Mouse (Mus musculus): ENCODE measurements around the gene Drosha. TPM values are rescaled to one million over a fixed set of nuclear protein-coding genes. Genes with fewer than 3 reads are reported as not detected.

Drosha gene
- polyA plus RNA-seq, 1 experiment from 2014 or later, result 41.8 TPM

- 88% methylated on average over 10 of the region's 10 CpGs for whole genome bisulfite sequencing
These were observed 137.6 kb downstream of the Drosha start for GRCm38 (mm10) chr15:12962179-12962578.

DNA sequence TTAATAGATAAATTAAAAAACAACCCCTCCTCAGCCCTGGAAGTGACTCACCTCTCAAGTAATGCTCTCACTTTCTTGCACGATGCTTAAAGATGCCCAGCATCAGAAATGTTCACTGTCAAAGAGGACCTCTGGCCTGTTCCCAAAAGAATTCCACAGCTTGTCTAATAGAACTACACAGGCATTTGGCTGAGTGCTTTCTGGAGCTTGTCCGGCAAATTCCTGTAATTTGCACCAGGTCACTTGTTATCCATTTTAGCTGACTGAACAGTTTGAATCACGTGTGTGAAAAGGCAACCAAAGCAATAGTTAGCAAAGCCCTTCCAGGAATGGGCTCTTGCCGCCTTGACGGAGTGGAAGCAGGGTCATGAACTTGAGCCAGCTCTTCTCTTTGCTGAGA, 140.6 kb downstream of the Drosha start:
- Histone ChIP-seq H3K9ac (replicated peaks) (no peak overlapping the region), H3K4me1 (no peaks in the 10 kb centered on the region), H3K4me3 (replicated peaks) (no peak overlapping the region), H3K27ac (replicated peaks) (no peak overlapping the region), H3K27me3 (replicated peaks) (no peaks in the 10 kb centered on the region), H3K36me3 (no peaks in the 10 kb centered on the region), H3K9me3 (replicated peaks) (no peaks in the 10 kb centered on the region), H3K4me2 (no peak overlapping the region)
- no peak for ATAC-seq (ENCODE audit: low FRiP score)
- WGBS, result 83% methylated on average over 5 of the region's 5 CpGs

More at GRCm38 (mm10) chr15:12962179-12962578, 137.6 kb downstream of the Drosha start:
- H3K4me3 ChIP-seq (replicated peaks), result no peak overlapping the region
- no peak overlapping the region for H3K27ac ChIP-seq (replicated peaks)
- no peaks in the 10 kb centered on the region for H3K4me1 ChIP-seq
- H3K4me2 ChIP-seq, result no peak overlapping the region
- no peak for ATAC-seq (ENCODE audit: low FRiP score)
- no peaks in the 10 kb centered on the region for H3K36me3 ChIP-seq
- no peak overlapping the region for H3K9ac ChIP-seq (replicated peaks)
- no peaks in the 10 kb centered on the region for H3K9me3 ChIP-seq (replicated peaks)
- H3K27me3 ChIP-seq (replicated peaks), result no peaks in the 10 kb centered on the region

DNA sequence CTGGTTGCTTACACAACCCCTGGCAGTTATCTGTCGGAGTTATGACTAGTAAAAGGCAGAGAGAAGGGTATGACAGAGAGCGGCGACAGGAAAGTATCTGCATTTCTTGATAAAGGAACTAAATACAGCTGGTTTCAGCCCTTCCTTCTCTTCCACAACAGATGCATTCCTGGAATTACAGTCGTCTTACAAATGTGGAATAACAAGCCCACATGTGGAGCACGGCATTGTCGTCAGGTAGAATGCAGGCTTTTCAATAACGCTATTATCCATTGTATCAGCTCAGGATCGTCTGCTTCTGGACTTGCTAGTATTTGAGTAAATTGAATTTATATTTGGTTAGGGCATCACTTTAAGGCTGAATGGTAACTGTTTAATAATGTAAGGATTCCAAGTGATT, 144.2 kb downstream of the Drosha start:
- Histone ChIP-seq H3K4me3 (replicated peaks) (no peak overlapping the region), H3K9me3 (replicated peaks) (no peaks in the 10 kb centered on the region), H3K36me3 (no peaks in the 10 kb centered on the region), H3K4me2 (no peak overlapping the region), H3K4me1 (no peaks in the 10 kb centered on the region), H3K27me3 (replicated peaks) (no peaks in the 10 kb centered on the region), H3K9ac (replicated peaks) (no peak overlapping the region), H3K27ac (replicated peaks) (no peak overlapping the region)
- no peak for ATAC-seq (ENCODE audit: low FRiP score)
- 85% methylated on average over 8 of the region's 8 CpGs for WGBS

GRCm38 (mm10) chr15:12972441-12972840, 147.8 kb downstream of the Drosha start:
- H3K27me3 ChIP-seq (replicated peaks), result no peaks in the 10 kb centered on the region
- no peak overlapping the region for H3K27ac ChIP-seq (replicated peaks)

More at GRCm38 (mm10) chr15:12972441-12972840, 147.8 kb downstream of the Drosha start:
- no peaks in the 10 kb centered on the region for H3K9me3 ChIP-seq (replicated peaks)
- no peaks in the 10 kb centered on the region for H3K36me3 ChIP-seq
- no peaks in the 10 kb centered on the region for H3K4me1 ChIP-seq
- WGBS, result 88% methylated on average over 8 of the region's 8 CpGs
- H3K4me2 ChIP-seq, result no peak overlapping the region
- ATAC-seq (ENCODE audit: low FRiP score), result no peak
- no peak overlapping the region for H3K4me3 ChIP-seq (replicated peaks)
- no peak overlapping the region for H3K9ac ChIP-seq (replicated peaks)

Small RNAs within 50 kb of the gene (microRNA-seq; reads per million reads assigned to microRNA genes)
- not detected for gene Gm47288

Other genes with a start within 250 kb of the Drosha start
- gene Pdzd2, start 84.9 kb upstream of the Drosha start, polyA plus RNA-seq (2015; fragmentation: Nextera tagmentation; extraction: Ambion mirVana), result 16.7 and 18.2 TPM in 2 replicates
- gene 6030458C11Rik, start 166 bp upstream of the Drosha start, polyA plus RNA-seq (2015; fragmentation: Nextera tagmentation; extraction: Ambion mirVana), result 37.3 and 38.6 TPM in 2 replicates

All from neural tube, embryonic 15.5 days (tissue).